Mouse (Mus musculus) gastrocnemius, postnatal 10 days (tissue): ENCODE measurements around the gene Rnf135. TPM values are rescaled to one million over a fixed set of nuclear protein-coding genes. Genes with fewer than 3 reads are reported as not detected.
"Not testable (repeated sequence)": the region's sequence is repeated elsewhere in the genome, so short reads cannot be mapped to it uniquely, and the experiment has no call there.

Experiments
- DNase-seq: peaks from one replicate; pipeline ENCODE4 v3.0.0; 2021; ENCODE audit warnings: mixed read lengths
- long read RNA-seq, 2 experiments: library from polyadenylated mRNA; stranded (forward); transcript quantifications; one replicate each; pipeline ENCODE4 v2.0.0; 2021
- total RNA-seq, 2 experiments: library from RNA; stranded (reverse); gene quantifications; 2 replicates each; pipeline ENCODE4 v1.2.3; 2021

Gene Rnf135
- total RNA-seq: 1 to 10 TPM; 4.0 to 6.6 TPM
- long read RNA-seq, experiment 1, transcript Rnf135-201 (5 exons, 1,984 nt): major isoform, 12 of 15 reads
- long read RNA-seq, experiment 1, partial matches to known transcripts: 0 of 15 reads
- long read RNA-seq, experiment 1, other reads (novel, unspliced or antisense): 3 of 15 reads
- long read RNA-seq, experiment 2, transcript Rnf135-201 (5 exons, 1,984 nt): major isoform, 6 of 9 reads
- long read RNA-seq, experiment 2, partial matches to known transcripts: 0 of 9 reads
- long read RNA-seq, experiment 2, other reads (novel, unspliced or antisense): 3 of 9 reads

DNA sequence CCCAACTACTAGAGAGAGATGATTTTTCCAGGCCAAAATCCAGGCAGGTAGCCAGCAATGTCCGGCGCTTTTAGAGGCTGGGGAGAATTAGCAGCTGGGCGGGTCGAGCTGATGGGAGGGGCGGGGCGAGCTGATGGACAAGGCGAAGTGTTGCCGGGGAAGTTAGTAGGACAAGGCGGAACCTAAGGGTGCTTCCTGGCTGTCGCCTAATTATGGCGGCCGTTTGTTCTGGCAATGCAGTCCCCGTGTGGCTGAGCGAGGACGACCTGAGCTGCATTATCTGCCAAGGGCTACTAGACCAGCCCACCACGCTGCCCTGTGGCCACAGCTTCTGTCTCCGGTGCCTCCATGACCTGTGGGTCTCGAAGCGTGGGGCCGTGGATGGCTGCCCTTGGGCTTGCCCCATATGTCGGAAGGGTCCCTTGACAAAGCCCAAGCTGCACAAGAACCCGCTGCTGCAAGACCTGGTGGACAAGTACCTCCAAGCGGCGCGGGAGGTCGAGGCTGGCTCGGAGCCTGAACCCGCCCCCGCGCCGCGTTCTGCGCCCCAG lies at the start of gene Rnf135:
TSS of gene Rnf135 (plus strand) at position 147 of the 551 bp plus-strand sequence.
- DNase-seq: peak; percentile 96

DNA sequence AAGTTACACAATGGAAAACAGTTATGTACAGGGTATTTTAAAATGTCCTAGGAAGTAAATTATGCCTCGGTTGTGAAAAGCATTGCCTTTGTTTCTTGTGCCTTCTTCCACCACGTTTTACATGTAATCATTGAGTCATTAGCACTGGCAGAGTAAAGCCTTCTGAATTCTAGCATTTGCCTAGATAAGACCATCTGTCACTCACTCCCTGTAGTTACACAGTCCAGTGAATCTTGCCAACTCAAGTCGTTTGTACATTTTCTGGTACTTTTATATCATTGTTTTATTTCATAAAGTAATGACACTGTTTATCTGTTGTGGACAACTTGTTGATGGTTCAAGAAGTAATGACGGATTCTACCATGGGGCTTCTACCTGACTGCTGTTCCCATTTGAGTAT lies 48.9 kb upstream of the Rnf135 start:
- DNase-seq: no peak

DNA sequence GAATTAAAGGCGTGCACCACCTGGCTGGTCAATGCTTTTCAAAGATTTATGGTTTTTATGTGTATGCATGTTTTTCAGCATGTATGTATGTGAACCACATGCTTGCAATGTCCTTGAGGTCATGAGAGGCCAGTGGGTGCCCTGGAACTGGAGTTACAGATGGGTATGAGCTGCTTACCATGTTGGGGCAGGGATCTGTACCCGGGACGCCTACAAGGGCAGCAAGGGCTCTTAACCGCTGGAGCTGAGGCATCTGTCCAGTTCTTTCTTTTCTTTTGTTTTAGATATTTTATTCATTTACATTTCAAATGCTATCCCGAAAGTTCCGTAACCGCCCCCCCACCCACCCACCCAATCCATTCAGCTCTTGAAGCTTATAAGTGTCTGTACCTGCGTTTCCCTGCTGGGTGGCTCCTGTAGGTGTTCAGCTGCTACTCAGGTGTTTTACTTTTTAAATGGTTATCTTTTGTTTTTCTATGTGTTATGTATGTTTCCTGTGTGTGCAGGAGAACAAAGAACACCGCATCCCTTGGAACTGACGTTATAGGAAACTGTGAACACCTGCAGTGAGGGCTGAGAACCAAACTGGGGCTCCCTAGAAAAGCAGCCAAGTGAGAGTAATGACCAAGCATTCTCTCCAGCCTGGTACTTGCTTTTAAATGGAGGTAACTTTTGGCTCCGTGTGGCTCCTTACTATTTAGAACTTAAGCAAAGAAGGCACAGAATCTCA lies 47.5 kb upstream of the Rnf135 start:
- no peak for DNase-seq

DNA sequence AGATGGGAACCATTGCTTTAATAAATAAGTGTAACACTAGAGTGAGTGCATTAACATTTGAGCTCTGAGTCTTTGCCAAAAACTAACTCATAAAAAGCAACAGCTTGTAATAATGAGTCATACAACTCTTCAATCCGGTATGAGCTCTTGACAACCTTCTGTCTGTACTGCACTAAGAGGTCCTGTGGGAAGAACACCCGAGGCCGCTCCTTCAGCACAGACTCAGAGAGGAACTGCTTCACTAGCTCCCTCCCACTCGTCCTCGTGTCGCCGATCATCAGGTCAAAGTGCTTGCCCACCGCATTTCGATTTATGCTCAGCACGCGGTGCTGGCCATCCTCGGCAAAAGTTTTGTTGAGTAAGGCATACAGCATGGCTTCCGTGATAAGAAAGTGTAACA lies 46.9 kb upstream of the Rnf135 start:
- DNase-seq: no peak

DNA sequence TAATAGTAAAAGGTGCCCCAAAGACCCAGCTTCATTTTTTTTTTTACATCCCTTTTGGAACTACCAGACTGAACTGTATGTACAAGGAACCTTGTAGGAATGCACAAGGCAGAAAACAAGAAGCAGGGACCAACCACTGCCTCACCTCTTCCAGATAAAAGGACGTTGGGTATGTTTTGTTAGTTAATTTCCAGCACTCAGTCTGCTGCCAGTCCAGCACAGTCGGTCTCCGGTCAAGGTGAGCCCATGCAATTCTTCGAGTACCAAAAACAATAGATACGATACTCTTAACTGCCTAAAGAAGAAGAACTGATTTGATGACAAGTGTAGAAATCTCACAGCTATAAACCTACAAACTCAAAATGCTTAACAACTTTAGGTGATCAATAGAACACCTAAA lies 45.9 kb upstream of the Rnf135 start:
- no peak for DNase-seq

DNA sequence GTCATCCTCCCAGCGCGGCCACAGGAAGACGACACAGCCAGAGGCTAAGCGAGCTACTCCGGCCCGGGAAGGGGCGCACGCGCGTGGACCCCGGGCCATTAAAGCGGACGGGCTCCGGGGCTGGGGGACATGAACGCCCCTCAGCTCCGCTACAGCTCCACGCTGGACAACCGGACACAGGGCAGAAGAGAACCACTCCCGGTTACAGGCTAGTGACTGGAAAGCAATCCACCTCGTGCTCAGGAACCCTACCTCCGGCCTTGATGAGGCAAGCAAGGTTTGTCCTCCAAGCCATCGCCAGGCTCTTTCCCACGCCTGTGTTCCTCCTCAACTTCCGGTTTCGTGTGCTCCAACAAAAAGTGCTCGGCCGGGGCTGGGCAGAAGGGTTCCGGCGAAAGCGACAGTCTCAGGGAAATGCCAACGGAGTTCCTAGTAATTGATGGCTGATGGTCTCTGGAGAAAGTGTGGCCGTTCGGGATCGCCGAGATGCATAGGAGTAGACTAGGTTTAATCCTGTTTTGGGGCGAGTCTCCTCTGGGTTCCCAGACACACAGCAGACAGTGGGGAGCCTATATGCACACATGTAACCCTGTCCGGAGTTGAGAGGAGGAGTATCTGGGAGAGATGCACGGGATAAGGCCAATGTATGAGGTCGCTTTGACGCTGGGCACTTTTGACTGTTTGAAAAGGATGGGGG lies 41.7 kb upstream of the Rnf135 start, which contains the start of gene Tefm:
TSS of gene Tefm (minus strand) at position 351 of the 697 bp plus-strand sequence.
- DNase-seq: peak; percentile 74

DNA sequence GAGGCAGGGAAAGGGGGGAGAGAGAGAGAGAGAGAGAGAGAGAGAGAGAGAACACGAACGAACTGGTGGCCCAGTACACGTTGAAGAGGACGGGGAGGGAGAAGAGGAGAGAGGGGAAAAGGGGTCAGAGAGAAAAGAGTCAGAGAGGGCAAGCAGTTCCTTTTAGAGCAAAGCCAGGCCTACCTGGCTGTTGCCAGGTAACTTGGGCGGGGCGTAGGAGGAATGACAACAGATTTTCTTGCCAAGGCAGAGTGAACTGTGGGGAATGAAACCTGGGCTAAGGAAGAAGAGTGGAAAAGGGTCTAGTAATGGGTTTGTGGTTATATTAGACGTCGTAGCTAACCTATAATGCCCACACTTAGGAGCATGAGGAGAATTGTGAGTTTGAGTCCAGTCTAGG lies 40.8 kb upstream of the Rnf135 start:
- no peak for DNase-seq

DNA sequence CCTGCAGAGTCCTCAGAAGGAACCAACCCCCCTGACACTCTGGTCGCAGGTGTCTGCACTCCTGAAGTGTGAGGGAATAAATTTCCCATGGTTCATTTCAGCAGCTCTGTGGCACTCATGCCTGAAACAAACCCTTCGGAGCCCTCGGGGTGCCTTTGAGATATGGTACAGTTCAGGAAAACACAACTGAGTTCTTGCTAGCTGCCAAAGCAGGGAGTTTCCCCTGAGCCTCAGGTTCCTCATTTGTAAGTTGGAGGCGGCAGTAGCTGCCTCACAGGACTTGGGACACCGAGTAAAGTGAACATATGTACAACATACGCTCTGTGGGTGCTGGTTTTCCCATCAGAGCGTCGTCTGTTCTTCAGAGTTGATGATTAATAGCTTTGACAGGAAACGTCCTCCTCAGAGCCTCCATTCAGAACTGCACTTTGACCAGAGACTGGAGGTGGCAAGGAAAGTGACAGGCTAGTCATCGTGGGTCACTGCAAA lies 37.8 kb upstream of the Rnf135 start:
- no peak for DNase-seq

DNA sequence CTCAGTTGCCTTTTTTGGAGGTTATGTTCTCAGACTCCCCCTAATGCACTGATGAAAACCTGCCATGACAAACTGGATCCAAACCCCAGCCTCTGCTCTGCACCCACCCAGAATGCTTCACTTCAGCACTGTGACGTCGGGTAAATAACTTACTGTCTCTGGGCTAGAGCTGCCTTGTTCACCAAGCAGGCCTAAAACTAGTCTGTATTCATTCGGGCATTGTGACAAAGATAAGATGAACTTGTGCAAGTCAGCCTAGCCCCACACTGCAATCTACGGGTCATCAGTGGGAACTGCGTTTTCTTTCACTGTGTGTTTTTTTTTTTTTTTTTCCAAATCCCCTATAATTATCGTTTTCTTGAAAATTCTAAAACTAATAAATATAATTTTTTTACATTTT lies 35.9 kb upstream of the Rnf135 start:
- DNase-seq: no peak

DNA sequence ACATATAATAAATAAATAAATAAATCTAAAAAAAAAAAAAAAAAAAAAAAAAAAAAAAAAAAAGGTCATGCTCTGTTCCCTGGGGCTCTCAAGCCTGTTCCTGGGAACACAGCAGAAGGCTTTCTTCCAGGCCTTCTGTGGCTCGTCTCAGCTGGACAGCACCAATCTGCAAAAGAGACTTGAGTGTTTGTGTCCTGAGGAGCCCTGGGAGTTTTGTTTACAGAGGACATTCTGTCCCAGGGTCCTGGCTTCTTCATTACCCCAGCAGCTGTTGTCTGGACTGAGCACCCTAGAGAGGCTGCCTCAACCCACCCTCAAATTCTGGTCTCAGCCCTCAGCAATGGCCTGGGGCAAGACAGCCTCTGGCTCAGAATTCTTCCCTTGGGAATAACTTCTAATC lies 35.3 kb upstream of the Rnf135 start:
- DNase-seq: no peak

DNA sequence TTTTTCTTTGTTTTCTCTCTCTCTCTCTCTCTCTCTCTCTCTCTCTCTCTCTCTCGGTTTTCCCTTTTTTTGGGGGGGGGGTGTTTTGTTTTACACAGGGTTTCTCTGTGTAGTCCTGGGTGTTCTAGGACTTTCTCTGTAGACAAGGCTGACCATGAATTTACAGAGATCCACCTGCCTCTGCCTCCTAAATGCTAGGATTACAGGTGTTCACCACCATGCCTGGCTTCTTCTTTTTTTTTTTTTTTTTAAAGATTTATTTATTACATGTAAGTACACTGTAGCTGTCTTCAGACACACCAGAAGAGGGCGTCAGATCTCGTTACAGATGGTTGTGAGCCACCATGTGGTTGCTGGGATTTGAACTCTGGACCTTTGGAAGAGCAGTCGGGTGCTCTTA lies 34.7 kb upstream of the Rnf135 start:
- DNase-seq: not testable (repeated sequence)

DNA sequence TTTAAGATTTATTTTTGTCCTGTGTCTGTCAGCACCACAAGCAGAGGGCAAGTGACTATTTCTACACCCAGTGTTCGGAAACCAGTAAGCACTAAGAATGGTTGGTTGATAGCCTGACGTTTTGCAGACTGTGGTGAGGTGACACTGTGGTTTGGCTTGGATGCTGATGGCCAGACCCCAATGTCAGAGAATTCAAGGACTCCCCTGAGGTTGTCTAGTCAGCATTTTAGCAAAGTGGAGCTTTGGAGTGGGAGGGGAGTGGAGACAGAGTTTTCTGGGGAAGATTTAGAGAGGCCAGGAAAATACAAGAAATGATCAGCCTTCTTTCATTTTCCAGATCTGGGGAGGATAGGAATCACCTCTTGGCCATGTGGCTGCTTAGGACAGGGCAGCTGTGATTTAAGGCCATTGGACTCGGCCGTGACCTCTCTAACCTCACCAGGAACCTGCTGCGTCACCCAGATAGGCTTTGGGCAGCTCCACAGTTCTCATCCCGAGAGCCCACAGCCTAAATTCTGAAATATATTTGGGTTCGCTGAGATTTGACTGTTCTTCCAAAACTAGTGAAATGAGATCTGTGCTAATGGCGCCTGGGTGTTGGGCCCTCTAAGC lies 34.1 kb upstream of the Rnf135 start:
- no peak for DNase-seq

DNA sequence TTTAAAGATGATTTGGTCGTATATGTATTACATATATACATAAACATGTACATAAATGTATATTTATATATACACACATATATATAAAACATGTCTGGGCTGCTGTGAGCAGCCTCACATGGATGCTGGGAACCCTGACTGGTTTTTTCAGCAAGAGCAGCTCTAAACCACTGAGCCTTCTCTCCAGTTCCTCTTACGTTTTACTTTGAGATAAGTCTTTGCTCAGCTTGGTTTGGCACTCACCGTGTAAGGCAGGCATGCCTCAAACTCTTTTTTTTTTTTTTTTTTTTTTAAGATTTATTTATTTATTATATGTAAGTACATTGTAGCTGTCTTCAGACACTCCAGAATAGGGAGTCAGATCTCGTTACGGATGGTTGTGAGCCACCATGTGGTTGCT lies 33.1 kb upstream of the Rnf135 start:
- no peak for DNase-seq

DNA sequence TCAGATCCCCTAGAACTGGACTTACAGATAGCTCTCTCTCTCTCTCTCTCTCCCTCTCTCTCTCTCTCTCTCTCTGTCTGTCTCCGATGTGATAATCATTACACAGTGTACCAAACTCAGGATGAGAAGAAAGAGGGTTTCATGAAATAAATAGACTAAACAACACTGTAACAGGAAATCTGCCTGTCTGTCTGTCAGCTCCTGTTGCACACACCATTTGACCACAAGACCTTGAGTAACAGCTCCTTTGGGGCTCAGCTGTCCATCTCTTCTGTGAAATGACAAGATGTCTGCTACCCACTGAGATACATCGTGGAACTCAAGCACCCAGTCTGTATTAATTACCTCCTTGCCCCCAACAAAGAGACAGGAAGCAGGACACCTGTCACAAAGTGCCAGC lies 32.1 kb upstream of the Rnf135 start:
- DNase-seq: no peak

DNA sequence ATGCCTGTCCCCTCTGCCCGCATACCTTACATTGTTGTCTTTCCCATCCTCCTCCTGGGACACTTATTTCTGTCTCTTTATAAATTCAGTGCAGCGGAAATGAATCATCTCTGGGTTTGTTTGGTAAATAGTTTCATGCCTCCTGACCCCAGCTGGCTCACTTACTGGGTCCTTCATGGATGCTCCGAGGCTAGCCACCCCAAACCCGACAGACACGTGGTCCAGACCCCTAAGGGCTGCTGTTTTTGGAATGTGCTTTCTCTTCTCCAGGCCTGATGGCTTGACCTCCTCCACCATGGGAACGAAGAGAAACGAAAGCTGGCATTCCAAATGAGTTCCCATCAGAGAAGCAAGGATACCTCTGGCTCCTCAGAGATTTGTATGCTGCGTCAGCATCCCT lies 31.3 kb upstream of the Rnf135 start:
- no peak for DNase-seq

DNA sequence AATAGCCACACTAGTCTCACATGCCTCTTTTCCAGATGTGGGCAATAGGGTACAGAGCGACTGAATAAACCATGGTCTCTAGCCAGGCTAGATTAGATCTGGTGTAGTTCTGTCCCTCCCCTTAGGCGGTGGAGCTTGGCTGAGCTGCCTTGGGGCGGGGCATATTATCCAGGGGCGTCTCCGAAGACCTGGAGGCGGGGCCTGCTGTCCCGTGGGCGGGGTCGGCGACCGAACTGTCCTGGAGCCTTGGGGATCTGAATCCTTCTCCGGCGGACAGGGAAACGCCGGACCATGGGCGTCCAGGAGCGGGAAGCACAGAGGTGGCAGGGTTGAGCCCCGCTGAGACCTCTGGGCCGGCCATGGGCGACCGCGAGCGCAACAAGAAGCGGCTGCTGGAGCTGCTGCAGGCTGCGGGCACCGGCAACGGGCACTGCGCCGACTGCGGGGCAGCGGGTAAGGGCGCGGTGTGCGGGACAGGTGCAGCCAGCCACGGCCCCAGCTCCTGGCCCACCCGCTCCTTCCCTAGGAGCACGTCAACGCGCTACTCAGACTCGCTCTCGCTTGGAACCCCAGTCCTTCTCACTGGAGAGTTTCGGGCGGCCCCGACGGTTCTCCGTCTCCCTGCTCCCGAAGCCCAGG lies 29.7 kb upstream of the Rnf135 start, which contains the start of gene Adap2:
TSS of gene Adap2 (plus strand) at position 249 of the 639 bp plus-strand sequence.
- peak; percentile 91 for DNase-seq

DNA sequence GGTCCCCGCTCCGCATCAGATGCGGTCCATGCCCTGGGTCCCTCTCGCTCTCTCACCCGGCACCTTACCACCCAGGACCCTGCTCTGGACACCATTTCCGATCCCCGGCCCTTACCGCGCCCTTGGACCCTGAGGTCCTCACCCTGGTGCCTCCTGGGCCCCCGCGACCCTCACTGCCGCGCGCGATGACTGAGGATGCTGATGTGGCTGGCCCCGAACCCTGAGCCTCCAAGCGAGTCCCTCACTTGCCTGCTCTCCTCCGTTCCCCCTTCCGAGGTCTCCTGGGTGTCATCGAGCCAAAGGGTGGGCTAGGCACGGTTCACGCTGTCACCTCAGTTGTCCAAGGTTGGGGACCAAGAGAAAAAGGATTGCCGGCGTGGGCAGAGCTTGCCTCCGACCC lies 29.1 kb upstream of the Rnf135 start:
- peak; percentile 32 for DNase-seq

DNA sequence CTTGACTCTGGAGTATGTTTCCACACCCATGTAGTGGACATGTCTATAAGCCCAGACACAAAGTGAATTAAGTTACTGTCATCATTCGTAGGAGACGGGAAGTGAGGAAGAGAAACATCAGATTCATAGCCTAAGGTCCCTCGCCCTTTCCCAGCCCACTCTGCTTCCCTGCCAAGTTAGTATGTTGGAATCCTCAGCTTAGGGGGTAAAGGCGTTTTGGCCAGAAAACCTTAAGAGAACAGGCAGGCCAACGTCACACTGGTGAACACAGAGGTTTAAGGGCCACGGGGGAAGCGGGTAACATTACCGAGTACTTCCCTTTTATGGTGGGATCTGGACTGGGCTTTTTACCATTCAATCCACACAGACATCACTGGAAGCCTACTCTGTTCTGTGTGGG lies 28.1 kb upstream of the Rnf135 start:
- no peak for DNase-seq

DNA sequence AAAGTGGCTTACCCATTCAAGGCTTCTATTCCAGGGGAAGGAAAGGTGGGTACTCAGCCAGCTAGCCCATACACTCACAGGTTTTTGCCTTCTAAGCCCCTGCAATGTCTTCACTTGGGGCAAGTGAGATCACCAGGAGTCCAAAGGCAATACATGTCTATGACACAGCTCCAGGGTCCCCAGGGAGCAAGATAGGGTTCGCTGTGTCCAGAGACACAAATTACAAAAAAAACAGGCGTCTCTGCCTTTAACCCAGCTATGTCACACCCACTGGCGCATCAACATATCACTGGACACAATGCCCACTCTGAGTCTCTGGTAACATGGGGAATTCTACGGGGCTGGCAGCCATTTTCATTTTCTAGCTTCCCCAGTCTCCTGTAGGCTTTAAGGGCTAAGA lies 27.7 kb upstream of the Rnf135 start:
- DNase-seq: no peak

DNA sequence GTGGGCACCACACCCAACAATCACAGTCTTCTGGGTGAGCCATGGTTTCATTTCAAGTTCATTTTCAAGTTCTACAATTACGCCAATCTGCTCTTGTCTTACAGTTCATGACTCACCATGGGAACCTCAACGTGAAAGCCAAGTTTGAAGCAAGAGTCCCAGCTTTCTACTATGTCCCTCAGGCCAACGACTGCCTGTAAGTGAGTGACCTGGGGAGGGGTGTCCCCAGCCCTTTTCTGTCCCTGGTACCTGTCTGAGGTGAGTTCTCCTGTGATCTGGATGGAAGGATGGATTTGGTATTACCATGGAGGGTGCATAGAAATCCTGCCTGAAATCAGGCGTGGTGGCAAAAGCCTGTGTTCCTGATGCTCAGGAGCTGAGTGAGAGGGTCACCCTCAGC lies 26.8 kb upstream of the Rnf135 start:
- no peak for DNase-seq

DNA sequence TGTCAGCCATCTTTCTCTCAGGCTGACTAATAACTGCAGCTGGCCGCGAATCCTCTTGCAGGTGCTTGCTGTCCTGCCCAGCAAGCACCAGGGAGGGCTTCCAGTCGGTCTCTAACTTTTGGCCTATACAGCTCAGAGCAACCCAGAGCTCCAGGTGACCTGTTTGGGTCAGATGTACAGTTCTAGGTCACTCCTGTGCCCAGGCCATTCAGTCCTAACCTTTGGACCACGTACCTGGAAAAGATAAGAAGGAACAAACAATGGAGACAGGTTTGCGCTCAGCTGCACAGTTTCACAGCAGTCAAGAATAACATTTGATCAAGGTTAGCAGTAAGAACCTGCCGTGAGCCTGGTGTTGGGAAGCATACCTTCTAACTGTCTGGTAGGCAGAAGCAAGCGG lies 24.6 kb upstream of the Rnf135 start:
- DNase-seq: no peak

DNA sequence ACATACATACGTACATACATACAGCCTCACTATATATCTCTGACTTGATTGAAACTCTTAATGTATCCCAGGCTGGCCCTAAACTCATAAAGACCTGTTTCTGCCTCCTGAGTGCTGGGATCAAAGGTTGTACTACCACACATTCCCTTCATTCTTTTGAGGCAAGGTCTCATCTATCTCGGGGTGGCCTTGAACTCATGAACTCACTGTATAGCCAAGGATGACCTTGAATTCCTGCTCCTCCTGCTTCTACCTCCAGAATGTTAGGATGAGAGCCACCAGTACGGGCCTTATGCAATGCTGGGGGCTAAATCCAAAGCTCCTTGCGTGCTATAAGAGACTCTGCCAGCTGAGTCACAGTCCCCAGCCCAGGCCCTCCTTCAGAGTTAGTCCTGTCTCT lies 22.6 kb upstream of the Rnf135 start:
- DNase-seq: no peak
